Mouse (Mus musculus) liver, embryonic 11.5 days (tissue): ENCODE results near the gene Uhrf1bp1l. TPM values are rescaled to one million over a fixed set of nuclear protein-coding genes. Genes with fewer than 3 reads are reported as not detected.

ENCODE experiments used
- ATAC-seq: fragments of 200-750 bp; cut with Nextera tagmentation; replicated peaks from 2 replicates; pipeline ENCODE4 v1.8.0; 2017; ENCODE audit warnings: moderate number of reproducible peaks, mild to moderate bottlenecking, moderate TSS enrichment, moderate library complexity; ENCODE audit not compliant: low FRiP score
- DNase-seq: peaks from one replicate; pipeline ENCODE4 v3.0.0-alpha.2; 2017; ENCODE audit warnings: low spot score
- H3K27ac ChIP-seq: fragments of 300-500 bp; sonication (generic); 2 replicates; pipeline ENCODE4 v1.5.1; 2014; ENCODE audit warnings: mild to moderate bottlenecking, low read depth, low read length, control low read depth
- H3K27me3 ChIP-seq: fragments of 300-500 bp; sonication (generic); replicated peaks from 2 replicates; pipeline ENCODE4 v1.6.1; 2014; ENCODE audit warnings: low read length, mixed read lengths; ENCODE audit not compliant: control insufficient read depth, insufficient read depth
- H3K36me3 ChIP-seq: fragments of 300-500 bp; sonication (generic); 2 replicates; pipeline ENCODE4 v1.6.1; 2014; ENCODE audit warnings: mild to moderate bottlenecking, low read length, moderate library complexity, mixed read lengths; ENCODE audit not compliant: control insufficient read depth, insufficient read depth
- H3K4me1 ChIP-seq: fragments of 300-500 bp; sonication (generic); replicated peaks from 2 replicates; pipeline ENCODE4 v1.6.1; 2014; ENCODE audit warnings: low read length, mixed read lengths; ENCODE audit not compliant: control insufficient read depth, insufficient read depth
- H3K4me2 ChIP-seq: fragments of 300-500 bp; sonication (generic); 2 replicates; pipeline ENCODE4 v1.6.1; 2014; ENCODE audit warnings: mild to moderate bottlenecking, control low read depth, moderate library complexity
- H3K4me3 ChIP-seq: fragments of 300-500 bp; sonication (generic); 2 replicates; pipeline ENCODE4 v1.5.1; 2014; ENCODE audit warnings: low read depth, low read length, control low read depth
- H3K9ac ChIP-seq: fragments of 300-500 bp; sonication (generic); 2 replicates; pipeline ENCODE4 v1.6.1; 2014; ENCODE audit warnings: low read depth, low read length, control low read depth
- H3K9me3 ChIP-seq: fragments of 300-500 bp; sonication (generic); 2 replicates; pipeline ENCODE4 v1.6.1; 2016; ENCODE audit warnings: low read length, inconsistent platforms, mixed read lengths; ENCODE audit not compliant: control insufficient read depth
- WGBS: fragments of 180-500 bp; shearing (Covaris S2); extraction: QIAGEN DNeasy Blood & Tissue Kit; methylation state at CpG from one replicate; pipeline ENCODE4 v1.1.7; 2014; 5-methylcytosine and 5-hydroxymethylcytosine counted together
- polyA plus RNA-seq: library from polyadenylated mRNA; unstranded; fragments of >200 nt; fragmentation: Nextera tagmentation; extraction: Ambion mirVana; gene quantifications from 2 replicates; pipeline ENCODE4 v1.2.1, GENCODE M21; 2014

Uhrf1bp1l gene
- polyA plus RNA-seq, 1 experiment from 2014 or later, result 24.4 TPM

GRCm38 (mm10) chr10:89837476-89837875, 92.7 kb downstream of the Uhrf1bp1l start:
- Histone ChIP-seq H3K9ac (no peak overlapping the region), H3K27me3 (no peaks in the 10 kb centered on the region), H3K4me3 (no peak overlapping the region), H3K4me2 (no peak overlapping the region), H3K36me3 (no peaks in the 10 kb centered on the region), H3K4me1 (no peaks in the 10 kb centered on the region), H3K27ac (no peak overlapping the region), H3K9me3 (no peaks in the 10 kb centered on the region)
- ATAC-seq (no peak), DNase-seq (no peak)
- 40% methylated on average over 3 of the region's 3 CpGs for WGBS

DNA sequence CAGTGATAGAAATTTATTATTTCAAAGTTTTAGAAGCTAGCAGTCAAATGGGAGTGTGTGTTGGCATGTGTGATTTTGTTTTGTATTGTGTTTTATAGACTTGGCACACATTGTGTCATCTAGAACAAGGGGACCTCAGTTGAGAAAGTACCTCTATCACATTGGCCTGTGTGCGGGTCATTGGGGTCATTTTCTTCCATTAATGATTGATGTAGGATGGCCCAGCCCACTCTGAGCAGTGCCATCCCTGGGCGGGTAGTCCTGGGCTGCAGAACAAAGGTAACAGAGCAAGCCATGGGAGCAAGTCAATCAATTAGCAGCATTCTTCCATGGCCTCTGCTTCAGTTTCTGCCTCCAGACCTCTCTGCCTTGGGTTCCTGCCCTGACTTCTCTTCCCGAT, 94.0 kb downstream of the Uhrf1bp1l start:
- no peak for ATAC-seq
- WGBS, result 73% methylated on average over 3 of the region's 3 CpGs

DNA sequence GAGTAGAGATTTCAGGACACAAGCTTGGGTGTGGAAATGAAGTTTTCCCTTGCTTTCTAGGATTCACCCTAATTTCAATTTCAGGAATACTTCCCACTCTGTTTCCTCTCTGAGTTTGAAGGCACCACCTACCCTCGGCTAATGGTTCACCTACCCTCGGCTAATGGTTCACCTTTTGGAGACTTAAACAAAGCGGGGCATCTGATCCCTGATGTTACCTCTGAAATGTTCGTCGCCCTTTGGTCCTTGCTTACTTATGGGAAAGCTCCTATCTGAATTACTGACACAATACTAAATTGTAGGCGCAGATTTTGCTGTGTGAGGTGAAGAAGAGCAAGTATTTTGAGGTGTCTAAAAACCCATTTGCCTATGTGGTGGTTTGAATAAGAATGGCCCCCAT, 106.2 kb downstream of the Uhrf1bp1l start:
- 87% methylated on average over 6 of the region's 6 CpGs for WGBS
- no peak overlapping the region for H3K27ac ChIP-seq
- no peak for ATAC-seq

More for the DNA sequence above, 94.0 kb downstream of the Uhrf1bp1l start:
- H3K4me2 ChIP-seq, result no peak overlapping the region
- H3K4me1 ChIP-seq, result no peaks in the 10 kb centered on the region
- H3K4me3 ChIP-seq, result no peak overlapping the region
- no peak overlapping the region for H3K9ac ChIP-seq
- no peaks in the 10 kb centered on the region for H3K9me3 ChIP-seq
- no peaks in the 10 kb centered on the region for H3K27me3 ChIP-seq
- H3K27ac ChIP-seq, result no peak overlapping the region
- H3K36me3 ChIP-seq, result no peaks in the 10 kb centered on the region
- no peak for DNase-seq

GRCm38 (mm10) chr10:89855251-89855875, 110.6 kb downstream of the Uhrf1bp1l start:
- Histone ChIP-seq H3K9me3 (no peaks in the 10 kb centered on the region), H3K27me3 (no peaks in the 10 kb centered on the region), H3K36me3 (no peaks in the 10 kb centered on the region), H3K4me2 (no peak overlapping the region), H3K27ac (no peak overlapping the region), H3K4me1 (no peaks in the 10 kb centered on the region), H3K4me3 (no peak overlapping the region), H3K9ac (no peak overlapping the region)
- ATAC-seq, result no peak
- 77% methylated on average over 5 of the region's 5 CpGs for WGBS
- DNase-seq, result no peak

More for the DNA sequence above, 106.2 kb downstream of the Uhrf1bp1l start:
- no peaks in the 10 kb centered on the region for H3K27me3 ChIP-seq
- H3K9ac ChIP-seq, result no peak overlapping the region
- no peaks in the 10 kb centered on the region for H3K9me3 ChIP-seq
- no peak overlapping the region for H3K4me2 ChIP-seq
- no peak for DNase-seq
- no peaks in the 10 kb centered on the region for H3K4me1 ChIP-seq
- H3K4me3 ChIP-seq, result no peak overlapping the region
- H3K36me3 ChIP-seq, result no peaks in the 10 kb centered on the region

DNA sequence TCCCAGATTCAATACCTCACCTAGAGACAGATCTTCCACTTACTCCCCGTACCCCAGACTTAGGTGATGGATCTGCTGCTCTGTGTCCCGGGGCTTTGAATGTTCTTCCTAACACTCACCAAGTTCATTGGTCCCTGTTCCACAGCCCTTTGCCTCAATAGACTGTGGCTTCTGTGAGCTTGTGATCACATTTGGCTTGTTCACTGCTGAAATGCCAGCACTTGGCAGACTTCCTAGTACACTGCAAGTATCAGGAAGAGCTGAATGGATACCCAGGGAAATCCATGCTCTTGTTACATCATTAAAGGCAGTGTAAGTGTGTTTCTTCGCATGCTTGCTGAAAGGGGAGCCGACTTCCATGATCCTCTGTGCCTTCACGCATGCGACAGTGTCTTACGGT, 111.5 kb downstream of the Uhrf1bp1l start:
- no peak overlapping the region for H3K9ac ChIP-seq
- no peaks in the 10 kb centered on the region for H3K4me1 ChIP-seq
- ATAC-seq, result no peak
- H3K27me3 ChIP-seq, result no peaks in the 10 kb centered on the region
- no peaks in the 10 kb centered on the region for H3K9me3 ChIP-seq
- H3K36me3 ChIP-seq, result no peaks in the 10 kb centered on the region
- no peak overlapping the region for H3K27ac ChIP-seq
- H3K4me2 ChIP-seq, result no peak overlapping the region
- H3K4me3 ChIP-seq, result no peak overlapping the region
- DNase-seq, result no peak
- WGBS, result 87% methylated on average over 7 of the region's 7 CpGs

DNA sequence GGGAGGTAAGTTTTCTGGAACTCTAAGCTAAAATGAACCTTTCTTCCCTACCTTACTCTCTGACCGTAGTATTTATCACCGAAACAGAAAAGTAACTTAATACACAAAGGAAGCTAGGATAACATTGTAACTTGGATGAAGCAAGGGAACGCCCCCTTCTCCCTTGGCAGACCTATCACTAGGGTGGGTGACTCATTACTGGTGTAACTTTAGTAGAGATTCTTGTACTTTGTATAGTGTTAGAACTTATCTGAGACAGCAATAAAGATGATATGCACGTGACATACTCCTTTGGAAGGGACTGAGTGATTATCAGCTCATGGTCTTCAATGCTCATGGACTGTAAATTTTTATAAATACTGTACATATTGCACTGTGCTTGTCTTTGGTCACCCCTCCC, 123.4 kb downstream of the Uhrf1bp1l start:
- Histone ChIP-seq H3K4me3 (no peak overlapping the region), H3K27me3 (peaks cover 20% of the 10 kb centered on the region), H3K4me2 (no peak overlapping the region), H3K27ac (no peak overlapping the region), H3K9ac (no peak overlapping the region), H3K36me3 (no peaks in the 10 kb centered on the region), H3K4me1 (0 out of 2 replicates have a peak, but pooled peaks cover 1% of the 10 kb centered on the region), H3K9me3 (no peaks in the 10 kb centered on the region)
- 85% methylated on average over 4 of the region's 4 CpGs for WGBS
- DNase-seq (no peak), ATAC-seq (no peak)

GRCm38 (mm10) chr10:89868836-89869235, 124.0 kb downstream of the Uhrf1bp1l start:
- ATAC-seq, result no peak
- Histone ChIP-seq H3K4me1 (0 out of 2 replicates have a peak, but pooled peaks cover 2% of the 10 kb centered on the region), H3K36me3 (no peaks in the 10 kb centered on the region), H3K27me3 (peaks cover 26% of the 10 kb centered on the region), H3K27ac (no peak overlapping the region), H3K9ac (no peak overlapping the region), H3K9me3 (no peaks in the 10 kb centered on the region), H3K4me2 (no peak overlapping the region), H3K4me3 (no peak overlapping the region)
- WGBS, result 68% methylated on average over 3 of the region's 3 CpGs
- DNase-seq, result no peak

Other genes with a start within 250 kb of the Uhrf1bp1l start
- 0.99 and 1.9 TPM in 2 replicates for gene Nr1h4, start 211.4 kb upstream of the Uhrf1bp1l start, polyA plus RNA-seq
- gene Slc17a8, start 123.7 kb upstream of the Uhrf1bp1l start, polyA plus RNA-seq, result 0.13 TPM in 1 of 2 replicates, not detected in the other
- 11.7 and 13.3 TPM in 2 replicates for gene Scyl2, start 58.7 kb upstream of the Uhrf1bp1l start, polyA plus RNA-seq
- gene Actr6, start 12.7 kb upstream of the Uhrf1bp1l start, polyA plus RNA-seq, result 29.3 and 33.2 TPM in 2 replicates
- gene Anks1b, start 128.5 kb downstream of the Uhrf1bp1l start, polyA plus RNA-seq, result 0.69 and 0.80 TPM in 2 replicates